Mouse (Mus musculus) limb, embryonic 10.5 days (tissue): ENCODE measurements around the gene Bhlhe40. TPM values are rescaled to one million over a fixed set of nuclear protein-coding genes. Genes with fewer than 3 reads are reported as not detected.

ENCODE experiments used
- polyA plus RNA-seq: library from polyadenylated mRNA; unstranded; fragments of >200 nt; fragmentation: Nextera tagmentation; extraction: Ambion mirVana; gene quantifications from 2 replicates; pipeline ENCODE4 v1.2.1, GENCODE M21; 2016

The Bhlhe40 gene
- polyA plus RNA-seq, 1 experiment from 2014 or later: 1.4 TPM

Other genes with a start within 250 kb of the Bhlhe40 start
- gene Arl8b, start 122.5 kb downstream of the Bhlhe40 start, polyA plus RNA-seq: 55.1 and 64.3 TPM in 2 replicates
- 19.7 and 21.5 TPM in 2 replicates for gene Edem1, start 168.0 kb downstream of the Bhlhe40 start, polyA plus RNA-seq